Mouse (Mus musculus): ENCODE measurements around the gene Abcc6. TPM values are rescaled to one million over a fixed set of nuclear protein-coding genes. Genes with fewer than 3 reads are reported as not detected.

Gene Abcc6
- total and polyA plus RNA-seq, 2 experiments from 2014 or later = 0.89 to 2.1 TPM

DNA sequence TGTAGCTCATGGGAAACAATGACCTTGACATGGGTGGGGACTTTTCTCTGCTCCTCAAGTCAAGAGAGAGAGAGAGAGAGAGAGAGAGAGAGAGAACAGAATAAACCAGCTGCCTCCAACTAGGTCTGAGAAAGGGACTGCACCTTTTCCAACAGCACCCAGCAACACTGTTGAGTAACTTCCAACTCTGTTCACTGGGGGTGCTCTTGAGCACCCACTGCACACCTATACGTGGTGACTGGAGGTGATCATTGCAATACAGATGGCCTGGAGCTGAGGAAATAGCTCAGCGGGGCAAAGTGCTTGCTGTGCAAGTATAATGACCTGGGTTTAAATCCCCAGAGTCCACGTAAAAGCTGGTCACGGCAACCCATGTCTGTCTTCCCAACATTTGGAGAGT is 27.4 kb downstream of the Abcc6 start:
- H3K4me2 ChIP-seq (ENCODE audit: low read depth, low read length, poor library complexity, severe bottlenecking) = no peak overlapping the region
- no peak overlapping the region for H3K27ac ChIP-seq (ENCODE audit: low read depth, low read length)
- no peaks in the 10 kb centered on the region for H3K27me3 ChIP-seq (ENCODE audit: insufficient read depth, low read length)
- no peaks in the 10 kb centered on the region for H3K4me1 ChIP-seq (ENCODE audit: insufficient read depth, low read length)
- H3K36me3 ChIP-seq (ENCODE audit: insufficient read depth, low read length) = no peaks in the 10 kb centered on the region
- 54% methylated on average over 4 of the region's 4 CpGs for WGBS
- no peaks in the 10 kb centered on the region for H3K9me3 ChIP-seq (ENCODE audit: low read length)
- no peak for ATAC-seq (ENCODE audit: low FRiP score)
- TF ChIP-seq CTCF (IDR thresholded peaks at IDR 0.05) = no peak
- DNase-seq (ENCODE audit: low spot score) = no peak
- H3K4me3 ChIP-seq (ENCODE audit: low read depth, low read length) = no peak overlapping the region
- no peak overlapping the region for H3K9ac ChIP-seq (replicated peaks; ENCODE audit: low read length, poor library complexity, severe bottlenecking)

DNA sequence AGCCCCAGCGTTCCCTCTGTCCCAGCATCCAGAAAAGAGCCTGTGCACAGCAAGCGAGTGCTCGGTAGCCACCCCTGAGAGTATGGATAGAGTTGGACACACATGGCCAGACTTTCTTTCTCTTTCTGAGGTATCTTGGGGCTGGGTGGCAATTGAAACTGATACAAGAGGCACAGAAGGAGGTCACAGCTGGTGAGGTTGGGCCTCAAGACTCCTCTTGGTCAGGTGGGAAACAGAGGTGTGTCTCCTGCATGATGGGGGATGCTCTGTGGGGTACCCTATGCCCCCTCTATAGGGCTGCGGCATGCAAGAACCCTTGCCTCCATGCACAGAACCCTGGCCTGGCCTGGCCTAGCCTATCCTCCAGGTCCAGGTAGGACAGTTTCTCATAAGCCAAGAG is 29.5 kb downstream of the Abcc6 start:
- no peaks in the 10 kb centered on the region for H3K36me3 ChIP-seq (ENCODE audit: insufficient read depth, low read length)
- no peak overlapping the region for H3K4me3 ChIP-seq (ENCODE audit: low read depth, low read length)
- H3K4me2 ChIP-seq (ENCODE audit: low read depth, low read length, poor library complexity, severe bottlenecking) = no peak overlapping the region
- H3K9me3 ChIP-seq (ENCODE audit: low read length) = no peaks in the 10 kb centered on the region
- no peak overlapping the region for H3K27ac ChIP-seq (ENCODE audit: low read depth, low read length)
- DNase-seq (ENCODE audit: low spot score) (no peak), ATAC-seq (ENCODE audit: low FRiP score) (no peak)
- WGBS = 93% methylated on average over 4 of the region's 4 CpGs
- no peak overlapping the region for H3K9ac ChIP-seq (replicated peaks; ENCODE audit: low read length, poor library complexity, severe bottlenecking)
- no peak for TF ChIP-seq CTCF (IDR thresholded peaks at IDR 0.05)
- no peaks in the 10 kb centered on the region for H3K27me3 ChIP-seq (ENCODE audit: insufficient read depth, low read length)
- H3K4me1 ChIP-seq (ENCODE audit: insufficient read depth, low read length) = no peaks in the 10 kb centered on the region

DNA sequence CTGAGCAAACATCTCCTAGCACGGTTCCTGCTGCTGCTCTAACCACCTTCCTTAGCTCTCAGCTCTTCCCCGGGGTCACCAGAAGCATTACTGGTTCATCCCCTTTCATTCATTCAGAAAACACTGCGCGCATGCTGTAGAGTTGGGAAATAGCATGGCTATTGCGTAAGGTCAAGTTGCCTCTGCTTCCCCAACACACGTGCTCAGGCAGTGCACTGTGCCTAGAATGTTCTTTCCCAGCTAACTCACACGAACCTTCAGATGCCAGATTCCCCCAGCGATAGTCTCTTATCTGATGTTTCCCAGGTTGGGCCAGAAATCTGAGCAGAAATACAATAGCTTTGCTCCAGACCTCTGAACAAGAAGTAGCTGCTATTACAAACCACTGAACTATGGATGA is 37.6 kb downstream of the Abcc6 start:
- 88% methylated on average over 8 of the region's 8 CpGs for WGBS

DNA sequence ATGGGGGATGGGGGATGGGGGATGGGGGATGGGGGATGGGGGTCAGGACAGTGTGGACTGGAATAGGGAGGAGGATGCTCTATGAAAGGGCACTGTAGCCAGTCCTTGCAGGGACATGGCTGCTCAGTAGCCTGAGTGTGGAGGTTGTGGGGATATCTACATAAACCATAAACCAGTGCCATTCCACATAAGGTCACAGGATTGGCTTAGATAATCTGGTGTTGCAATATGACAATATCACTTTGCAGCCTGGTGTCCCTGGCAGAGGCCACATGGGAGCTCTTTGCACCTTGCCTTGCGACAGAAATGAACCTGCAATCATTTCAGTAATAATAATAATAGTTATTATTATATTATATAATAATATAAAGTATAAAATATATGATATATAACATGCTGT is 41.8 kb downstream of the Abcc6 start:
- no peak for ATAC-seq (ENCODE audit: low FRiP score)
- no peak overlapping the region for H3K9ac ChIP-seq (replicated peaks; ENCODE audit: low read length, poor library complexity, severe bottlenecking)

More for the DNA sequence above, 37.6 kb downstream of the Abcc6 start:
- H3K27ac ChIP-seq (ENCODE audit: low read depth, low read length) = no peak overlapping the region
- H3K9ac ChIP-seq (replicated peaks; ENCODE audit: low read length, poor library complexity, severe bottlenecking) = no peak overlapping the region
- H3K36me3 ChIP-seq (ENCODE audit: insufficient read depth, low read length) = no peaks in the 10 kb centered on the region
- no peaks in the 10 kb centered on the region for H3K4me1 ChIP-seq (ENCODE audit: insufficient read depth, low read length)
- TF ChIP-seq CTCF (IDR thresholded peaks at IDR 0.05) = no peak
- no peak overlapping the region for H3K4me3 ChIP-seq (ENCODE audit: low read depth, low read length)
- ATAC-seq (ENCODE audit: low FRiP score) (no peak), DNase-seq (ENCODE audit: low spot score) (no peak)
- no peak overlapping the region for H3K4me2 ChIP-seq (ENCODE audit: low read depth, low read length, poor library complexity, severe bottlenecking)
- no peaks in the 10 kb centered on the region for H3K9me3 ChIP-seq (ENCODE audit: low read length)
- H3K27me3 ChIP-seq (ENCODE audit: insufficient read depth, low read length) = no peaks in the 10 kb centered on the region

DNA sequence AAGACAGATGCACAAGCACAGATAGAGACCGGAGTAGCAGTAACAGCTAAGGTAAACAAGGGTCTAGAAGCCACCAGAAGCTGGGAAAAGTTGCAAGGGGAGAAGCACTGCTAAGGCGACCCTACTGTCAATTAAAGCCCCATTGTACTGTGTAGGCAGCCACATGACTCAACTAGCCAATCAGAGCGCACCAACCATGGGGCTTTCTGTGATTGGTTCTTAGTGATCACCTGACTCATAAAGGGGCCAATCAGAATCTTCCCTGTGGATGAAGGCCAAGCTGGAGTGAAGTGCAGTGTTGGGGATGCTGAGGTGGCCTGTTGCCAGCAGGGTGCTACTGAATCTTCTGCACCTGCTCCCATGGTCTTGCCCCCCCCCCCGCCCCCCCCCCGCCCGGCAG is 43.2 kb downstream of the Abcc6 start:
- TF ChIP-seq CTCF (IDR thresholded peaks at IDR 0.05) = no peak
- no peak overlapping the region for H3K4me2 ChIP-seq (ENCODE audit: low read depth, low read length, poor library complexity, severe bottlenecking)
- WGBS = 75% methylated on average over 6 of the region's 6 CpGs
- no peak for ATAC-seq (ENCODE audit: low FRiP score)
- H3K27ac ChIP-seq (ENCODE audit: low read depth, low read length) = no peak overlapping the region
- no peak overlapping the region for H3K4me3 ChIP-seq (ENCODE audit: low read depth, low read length)
- no peak for DNase-seq (ENCODE audit: low spot score)
- no peaks in the 10 kb centered on the region for H3K36me3 ChIP-seq (ENCODE audit: insufficient read depth, low read length)
- no peaks in the 10 kb centered on the region for H3K9me3 ChIP-seq (ENCODE audit: low read length)
- H3K4me1 ChIP-seq (ENCODE audit: insufficient read depth, low read length) = no peaks in the 10 kb centered on the region
- no peak overlapping the region for H3K9ac ChIP-seq (replicated peaks; ENCODE audit: low read length, poor library complexity, severe bottlenecking)
- H3K27me3 ChIP-seq (ENCODE audit: insufficient read depth, low read length) = no peaks in the 10 kb centered on the region

More for the DNA sequence above, 41.8 kb downstream of the Abcc6 start:
- Histone ChIP-seq H3K27me3 (ENCODE audit: insufficient read depth, low read length) (no peaks in the 10 kb centered on the region), H3K4me2 (ENCODE audit: low read depth, low read length, poor library complexity, severe bottlenecking) (no peak overlapping the region), H3K27ac (ENCODE audit: low read depth, low read length) (no peak overlapping the region), H3K36me3 (ENCODE audit: insufficient read depth, low read length) (no peaks in the 10 kb centered on the region), H3K4me1 (ENCODE audit: insufficient read depth, low read length) (no peaks in the 10 kb centered on the region), H3K9me3 (ENCODE audit: low read length) (no peaks in the 10 kb centered on the region), H3K4me3 (ENCODE audit: low read depth, low read length) (no peak overlapping the region)
- no peak for DNase-seq (ENCODE audit: low spot score)
- no peak for TF ChIP-seq CTCF (IDR thresholded peaks at IDR 0.05)
- WGBS = 91% methylated on average over 1 of the region's 1 CpGs

DNA sequence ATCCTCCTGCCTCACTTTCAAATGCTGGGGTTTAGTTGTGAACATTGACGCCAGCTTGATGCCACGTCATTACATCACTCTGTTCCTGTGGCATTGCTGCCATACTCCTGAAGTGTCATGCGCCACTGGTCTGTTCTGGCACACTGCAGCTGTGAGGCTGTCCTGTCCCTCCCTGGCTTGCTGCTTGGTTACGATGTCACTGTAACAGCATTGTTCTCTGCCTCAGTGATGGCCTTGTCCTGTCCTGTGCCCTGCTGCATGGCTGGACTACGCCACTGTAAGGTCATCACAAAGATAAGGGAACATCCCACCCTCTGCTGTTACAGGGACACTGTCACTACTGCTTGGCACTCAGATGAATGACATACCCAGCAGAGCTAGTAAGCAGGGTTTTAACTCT is 48.5 kb downstream of the Abcc6 start:
- WGBS = 82% methylated on average over 5 of the region's 5 CpGs
- no peak for ATAC-seq (ENCODE audit: low FRiP score)
- H3K4me2 ChIP-seq (ENCODE audit: low read depth, low read length, poor library complexity, severe bottlenecking) = no peak overlapping the region
- H3K27me3 ChIP-seq (ENCODE audit: insufficient read depth, low read length) = no peaks in the 10 kb centered on the region
- H3K4me3 ChIP-seq (ENCODE audit: low read depth, low read length) = no peak overlapping the region
- no peaks in the 10 kb centered on the region for H3K36me3 ChIP-seq (ENCODE audit: insufficient read depth, low read length)
- no peak overlapping the region for H3K27ac ChIP-seq (ENCODE audit: low read depth, low read length)
- TF ChIP-seq CTCF (IDR thresholded peaks at IDR 0.05) = no peak
- DNase-seq (ENCODE audit: low spot score) = no peak
- H3K9ac ChIP-seq (replicated peaks; ENCODE audit: low read length, poor library complexity, severe bottlenecking) = no peak overlapping the region
- no peaks in the 10 kb centered on the region for H3K9me3 ChIP-seq (ENCODE audit: low read length)
- H3K4me1 ChIP-seq (ENCODE audit: insufficient read depth, low read length) = no peaks in the 10 kb centered on the region

Data from midbrain, postnatal 0 days (tissue).